25 mouse cellular contexts compared by ENCODE assay signal in genomic region chr16:86340311-86340710, GRCm38 (mm10).
DNase-seq lines count a peak whose midpoint lies in the region; ATAC-seq and TF ChIP-seq lines count a peak whose summit lies in the region.
"Had no signal": no experiment of that assay in that cellular context is flagged by ENCODE, and none has a peak within 500 bp of the region (broad histone marks: within the 10 kb centered on the region; RNA-seq: fewer than 3 reads in every experiment).

No protein-coding gene starts in this region.

- no peaks in the 10 kb centered on the region for H3K36me3 ChIP-seq in embryonic facial prominence, embryonic 14.5 days (ENCODE audit: control insufficient read depth, insufficient read depth, low read length)
- no peaks in the 10 kb centered on the region for H3K36me3 ChIP-seq in embryonic facial prominence, embryonic 10.5 days (replicated peaks)
- no peaks in the 10 kb centered on the region for H3K36me3 ChIP-seq in limb, embryonic 14.5 days (ENCODE audit: control insufficient read depth, insufficient read depth, low read length)
- H3K36me3 ChIP-seq in limb, embryonic 10.5 days = no peaks in the 10 kb centered on the region
- H3K36me3 ChIP-seq: forebrain, embryonic 10.5 days; heart, embryonic 13.5 days; hindbrain, embryonic 10.5 days; limb, embryonic 12.5 days; liver, embryonic 12.5 days; lung, embryonic 15.5 days; midbrain, embryonic 12.5 days had no signal

- ATAC-seq in embryonic facial prominence, embryonic 14.5 days (ENCODE audit: low read depth) = no peak
- ATAC-seq in limb, embryonic 14.5 days (ENCODE audit: low FRiP score, low read depth) = peak; percentile 53; the same call in 1 of the 2 replicates
- ATAC-seq: forebrain, embryonic 16.5 days; hindbrain, postnatal 0 days; intestine, embryonic 16.5 days; liver, embryonic 12.5 days had no signal

- no peaks in the 10 kb centered on the region for H3K27me3 ChIP-seq in embryonic facial prominence, embryonic 14.5 days (replicated peaks; ENCODE audit: control insufficient read depth, insufficient read depth, low read length)
- H3K27me3 ChIP-seq in embryonic facial prominence, embryonic 10.5 days (replicated peaks; ENCODE audit: low read depth, poor library complexity, severe bottlenecking) = no peaks in the 10 kb centered on the region
- H3K27me3 ChIP-seq in limb, embryonic 14.5 days (ENCODE audit: control insufficient read depth, insufficient read depth, low read length) = no peaks in the 10 kb centered on the region
- H3K27me3 ChIP-seq in limb, embryonic 10.5 days (ENCODE audit: low read depth, poor library complexity, severe bottlenecking) = no peaks in the 10 kb centered on the region
- H3K27me3 ChIP-seq: heart, embryonic 13.5 days; limb, embryonic 12.5 days; liver, embryonic 12.5 days; lung, embryonic 15.5 days; midbrain, embryonic 12.5 days had no signal

- no peaks in the 10 kb centered on the region for H3K9me3 ChIP-seq in embryonic facial prominence, embryonic 14.5 days (ENCODE audit: control insufficient read depth, low read length)
- no peaks in the 10 kb centered on the region for H3K9me3 ChIP-seq in embryonic facial prominence, embryonic 10.5 days
- no peaks in the 10 kb centered on the region for H3K9me3 ChIP-seq in limb, embryonic 14.5 days (ENCODE audit: control insufficient read depth, low read length)
- H3K9me3 ChIP-seq in limb, embryonic 10.5 days (replicated peaks) = no peaks in the 10 kb centered on the region
- H3K9me3 ChIP-seq: forebrain, embryonic 10.5 days; heart, embryonic 13.5 days; hindbrain, embryonic 10.5 days; limb, embryonic 12.5 days; liver, embryonic 12.5 days; lung, embryonic 15.5 days; midbrain, embryonic 12.5 days had no signal

- intact Hi-C loops in heart, postnatal 10 days (cut with DNase I) = no loop called here
- intact Hi-C loops in heart, postnatal 36 days (cut with DNase I) = no loop called here

- H3K4me2 ChIP-seq in embryonic facial prominence, embryonic 14.5 days (ENCODE audit: low read depth, low read length) = no peak overlapping the region
- H3K4me2 ChIP-seq in limb, embryonic 14.5 days (replicated peaks; ENCODE audit: low read depth, low read length, severe bottlenecking) = no peak overlapping the region
- H3K4me2 ChIP-seq: heart, embryonic 13.5 days; limb, embryonic 12.5 days; liver, embryonic 12.5 days; lung, embryonic 15.5 days; midbrain, embryonic 12.5 days had no signal

- H3K27ac ChIP-seq in embryonic facial prominence, embryonic 14.5 days (replicated peaks; ENCODE audit: low read depth, low read length) = no peak overlapping the region
- H3K27ac ChIP-seq in embryonic facial prominence, embryonic 10.5 days (replicated peaks) = no peak overlapping the region
- no peak overlapping the region for H3K27ac ChIP-seq in limb, embryonic 14.5 days (replicated peaks; ENCODE audit: low read depth, low read length)
- H3K27ac ChIP-seq in limb, embryonic 10.5 days = no peak overlapping the region
- H3K27ac ChIP-seq: forebrain, embryonic 10.5 days; heart, embryonic 13.5 days; hindbrain, embryonic 10.5 days; hindbrain, postnatal 0 days; limb, embryonic 12.5 days; liver, embryonic 12.5 days; lung, embryonic 15.5 days; midbrain, embryonic 12.5 days; stomach, postnatal 0 days had no signal

- H3K9ac ChIP-seq in embryonic facial prominence, embryonic 14.5 days (ENCODE audit: low read depth, low read length) = no peak overlapping the region
- no peak overlapping the region for H3K9ac ChIP-seq in limb, embryonic 14.5 days (ENCODE audit: low read depth, low read length, severe bottlenecking)
- H3K9ac ChIP-seq: heart, embryonic 13.5 days; limb, embryonic 12.5 days; liver, embryonic 12.5 days; lung, embryonic 15.5 days; midbrain, embryonic 12.5 days had no signal

- H3K4me3 ChIP-seq in embryonic facial prominence, embryonic 14.5 days (ENCODE audit: low read depth, low read length) = no peak overlapping the region
- no peak overlapping the region for H3K4me3 ChIP-seq in embryonic facial prominence, embryonic 10.5 days
- no peak overlapping the region for H3K4me3 ChIP-seq in limb, embryonic 14.5 days (replicated peaks; ENCODE audit: low read length)
- no peak overlapping the region for H3K4me3 ChIP-seq in limb, embryonic 10.5 days
- H3K4me3 ChIP-seq: forebrain, embryonic 10.5 days; heart, embryonic 13.5 days; hindbrain, embryonic 10.5 days; limb, embryonic 12.5 days; liver, embryonic 12.5 days; lung, embryonic 15.5 days; midbrain, embryonic 12.5 days had no signal

- no peaks in the 10 kb centered on the region for H3K4me1 ChIP-seq in embryonic facial prominence, embryonic 14.5 days (ENCODE audit: control insufficient read depth, insufficient read depth, low read length)
- no peaks in the 10 kb centered on the region for H3K4me1 ChIP-seq in embryonic facial prominence, embryonic 10.5 days
- no peaks in the 10 kb centered on the region for H3K4me1 ChIP-seq in limb, embryonic 14.5 days (ENCODE audit: control insufficient read depth, insufficient read depth, low read length)
- no peaks in the 10 kb centered on the region for H3K4me1 ChIP-seq in limb, embryonic 10.5 days
- H3K4me1 ChIP-seq: forebrain, embryonic 10.5 days; hindbrain, embryonic 10.5 days; limb, embryonic 12.5 days; liver, embryonic 12.5 days; lung, embryonic 15.5 days; midbrain, embryonic 12.5 days had no signal

- TF ChIP-seq POLR2A in limb, embryonic 14.5 days (IDR thresholded peaks at IDR 0.05; ENCODE audit: borderline replicate concordance, extremely low read depth, insufficient read depth, insufficient read length) = no peak

- 49% methylated on average over 2 of the region's 2 CpGs for WGBS in embryonic facial prominence, embryonic 14.5 days
- 83% methylated on average over 2 of the region's 2 CpGs for WGBS in embryonic facial prominence, embryonic 10.5 days
- WGBS in limb, embryonic 14.5 days = 60% methylated on average over 2 of the region's 2 CpGs
- 94% methylated on average over 2 of the region's 2 CpGs for WGBS in limb, embryonic 10.5 days

- DNase-seq in embryonic facial prominence, embryonic 14.5 days (ENCODE audit: low spot score) = peak; percentile 83
- DNase-seq in embryonic facial prominence, embryonic 10.5 days (ENCODE audit: low spot score) = no peak
- peak; percentile 35 to 48 for DNase-seq in heart, postnatal 10 days
- no peak for DNase-seq in heart, postnatal 36 days
- DNase-seq in limb, embryonic 14.5 days (ENCODE audit: low spot score) = peak; percentile 42
- no peak for DNase-seq in limb, embryonic 10.5 days (ENCODE audit: low spot score)
- DNase-seq in NIH3T3 (ENCODE audit: low read depth) = peak; percentile 74
- DNase-seq in urinary bladder, postnatal 36 days (ENCODE audit: low spot score in 2 of 2) = no peak
- DNase-seq: adrenal gland, postnatal 25 days; cerebellum, adult 9-10 months; layer of hippocampus, postnatal 36 days; right cerebral cortex, postnatal 14 days; thymus, adult 2 months; thymus, postnatal 4 days had no signal

Comparison
In these comparisons a context has a peak if more than half of its experiments do, and no peak if none do; other contexts are left out.
1. DNase-seq: peak in embryonic facial prominence, embryonic 14.5 days (single experiment), heart, postnatal 10 days (2 of 2), limb, embryonic 14.5 days (single experiment) and NIH3T3 (single experiment); none in embryonic facial prominence, embryonic 10.5 days (single experiment), heart, postnatal 36 days (0 of 2), limb, embryonic 10.5 days (single experiment) and urinary bladder, postnatal 36 days (0 of 2).